ENCODE assay signal across 10 mouse cellular contexts in genomic region chr16:15386241-15386574, GRCm38 (mm10).
A peak's percentile ranks its signal among the peaks of the same experiment; 100 is the strongest.
DNase-seq lines count a peak whose midpoint lies in the region; ATAC-seq lines count a peak whose summit lies in the region.
"Had no signal": no experiment of that assay in that cellular context is flagged by ENCODE, and none has a peak within 500 bp of the region (broad histone marks: within the 10 kb centered on the region; RNA-seq: fewer than 3 reads in every experiment).

No protein-coding gene starts in this region.

- intact Hi-C loops in gastrocnemius, postnatal 36 days (cut with DNase I): no loop called here

- no peaks in the 10 kb centered on the region for H3K9me3 ChIP-seq in forebrain, embryonic 14.5 days (replicated peaks; ENCODE audit: control insufficient read depth, low read length)
- H3K9me3 ChIP-seq in forebrain, embryonic 13.5 days (replicated peaks): no peaks in the 10 kb centered on the region
- H3K9me3 ChIP-seq in intestine, embryonic 16.5 days (ENCODE audit: control insufficient read depth, low read length): no peaks in the 10 kb centered on the region
- no peaks in the 10 kb centered on the region for H3K9me3 ChIP-seq in lung, embryonic 15.5 days

- H3K4me2 ChIP-seq in forebrain, embryonic 14.5 days (ENCODE audit: low read length): no peak overlapping the region
- no peak overlapping the region for H3K4me2 ChIP-seq in forebrain, embryonic 13.5 days
- no peak overlapping the region for H3K4me2 ChIP-seq in intestine, embryonic 16.5 days (ENCODE audit: low read depth, low read length)
- no peak overlapping the region for H3K4me2 ChIP-seq in lung, embryonic 15.5 days

- 34% methylated on average over 1 of the region's 1 CpGs for WGBS in forebrain, embryonic 14.5 days
- 39% methylated on average over 1 of the region's 1 CpGs for WGBS in forebrain, embryonic 13.5 days
- WGBS in intestine, embryonic 16.5 days: 28% methylated on average over 1 of the region's 1 CpGs
- WGBS in lung, embryonic 15.5 days: 3% methylated on average over 1 of the region's 1 CpGs

- H3K9ac ChIP-seq in forebrain, embryonic 14.5 days (ENCODE audit: low read length): no peak overlapping the region
- no peak overlapping the region for H3K9ac ChIP-seq in forebrain, embryonic 13.5 days
- H3K9ac ChIP-seq in intestine, embryonic 16.5 days (ENCODE audit: low read depth, low read length): no peak overlapping the region
- no peak overlapping the region for H3K9ac ChIP-seq in lung, embryonic 15.5 days
- H3K9ac ChIP-seq: liver, embryonic 14.5 days had no signal

- peak; percentile 78 for DNase-seq in forebrain, embryonic 14.5 days (ENCODE audit: low spot score)
- peak; percentile 90 for DNase-seq in 3T3-L1 (ENCODE audit: low read depth, low spot score)
- DNase-seq in gastrocnemius, postnatal 36 days: no peak
- DNase-seq in thymus, postnatal 0 days (ENCODE audit: low spot score): no peak

- no peaks in the 10 kb centered on the region for H3K27me3 ChIP-seq in forebrain, embryonic 14.5 days (replicated peaks; ENCODE audit: control insufficient read depth, insufficient read depth, low read length)
- no peaks in the 10 kb centered on the region for H3K27me3 ChIP-seq in forebrain, embryonic 13.5 days
- H3K27me3 ChIP-seq in intestine, embryonic 16.5 days (replicated peaks; ENCODE audit: control insufficient read depth, insufficient read depth, low read length): no peaks in the 10 kb centered on the region
- no peaks in the 10 kb centered on the region for H3K27me3 ChIP-seq in lung, embryonic 15.5 days
- H3K27me3 ChIP-seq: CH12.LX had no signal

- H3K4me3 ChIP-seq in forebrain, embryonic 14.5 days (ENCODE audit: low read depth, low read length): no peak overlapping the region
- no peak overlapping the region for H3K4me3 ChIP-seq in forebrain, embryonic 13.5 days
- no peak overlapping the region for H3K4me3 ChIP-seq in intestine, embryonic 16.5 days (ENCODE audit: low read length)
- H3K4me3 ChIP-seq in lung, embryonic 15.5 days: no peak overlapping the region

- ATAC-seq in forebrain, embryonic 14.5 days: peak; percentile 50; the same call in 1 of the 2 replicates
- no peak for ATAC-seq in forebrain, embryonic 13.5 days
- peak; percentile 77 for ATAC-seq in intestine, embryonic 16.5 days
- peak; percentile 83 for ATAC-seq in lung, embryonic 15.5 days (ENCODE audit: borderline replicate concordance, extremely low read depth, low FRiP score, low TSS enrichment)
- no peak for ATAC-seq in megakaryocyte-erythroid progenitor cell, adult 5-6 weeks (replicated peaks; ENCODE audit: low FRiP score, low TSS enrichment, poor library complexity, severe bottlenecking)

- H3K4me1 ChIP-seq in forebrain, embryonic 14.5 days (ENCODE audit: control insufficient read depth, insufficient read depth, low read length): no peaks in the 10 kb centered on the region
- H3K4me1 ChIP-seq in forebrain, embryonic 13.5 days: no peaks in the 10 kb centered on the region
- 0 out of 2 replicates have a peak, but pooled peaks cover 8% of the 10 kb centered on the region for H3K4me1 ChIP-seq in intestine, embryonic 16.5 days (ENCODE audit: control insufficient read depth, insufficient read depth, low read length)
- H3K4me1 ChIP-seq in lung, embryonic 15.5 days: peaks cover 39% of the 10 kb centered on the region

- no peaks in the 10 kb centered on the region for H3K36me3 ChIP-seq in forebrain, embryonic 14.5 days (ENCODE audit: control insufficient read depth, insufficient read depth, low read length)
- H3K36me3 ChIP-seq in forebrain, embryonic 13.5 days (ENCODE audit: poor library complexity, severe bottlenecking): no peaks in the 10 kb centered on the region
- H3K36me3 ChIP-seq in intestine, embryonic 16.5 days (ENCODE audit: control insufficient read depth, insufficient read depth, low read length): no peaks in the 10 kb centered on the region
- no peaks in the 10 kb centered on the region for H3K36me3 ChIP-seq in lung, embryonic 15.5 days

- H3K27ac ChIP-seq in forebrain, embryonic 14.5 days (ENCODE audit: low read depth, low read length): no peak overlapping the region
- H3K27ac ChIP-seq in forebrain, embryonic 13.5 days: no peak overlapping the region
- peak overlapping the region; percentile 68 for H3K27ac ChIP-seq in intestine, embryonic 16.5 days (ENCODE audit: low read length)
- H3K27ac ChIP-seq in lung, embryonic 15.5 days: peak overlapping the region; percentile 76
- H3K27ac ChIP-seq: liver, embryonic 14.5 days had no signal

Comparison
In these comparisons a context has a peak if more than half of its experiments do, and no peak if none do; other contexts are left out.
1. ATAC-seq: peak in forebrain, embryonic 14.5 days (single experiment), intestine, embryonic 16.5 days (single experiment) and lung, embryonic 15.5 days (single experiment); none in forebrain, embryonic 13.5 days (single experiment) and megakaryocyte-erythroid progenitor cell, adult 5-6 weeks (single experiment).
2. DNase-seq: peak in forebrain, embryonic 14.5 days (single experiment) and 3T3-L1 (single experiment); none in gastrocnemius, postnatal 36 days (0 of 2) and thymus, postnatal 0 days (single experiment).
3. H3K27ac ChIP-seq: peak in intestine, embryonic 16.5 days (single experiment) and lung, embryonic 15.5 days (single experiment); none in forebrain, embryonic 14.5 days (single experiment) and forebrain, embryonic 13.5 days (single experiment).